ENCODE assay signal across 11 mouse cellular contexts in genomic region chr7:16274922-16275890, GRCm38 (mm10). TPM values are rescaled to one million over a fixed set of nuclear protein-coding genes. Genes with fewer than 3 reads are reported as not detected.
DNase-seq lines count a peak whose midpoint lies in the region; ATAC-seq and TF ChIP-seq lines count a peak whose summit lies in the region.
"Had no signal": no experiment of that assay in that cellular context is flagged by ENCODE, and none has a peak within 500 bp of the region (broad histone marks: within the 10 kb centered on the region; RNA-seq: fewer than 3 reads in every experiment).

No protein-coding gene starts in this region.

- H3K9ac ChIP-seq in heart, embryonic 12.5 days: peak overlapping the region; percentile 21; the same call in 1 of the 2 replicates
- H3K9ac ChIP-seq in liver, embryonic 14.5 days (replicated peaks): peak overlapping the region; percentile 84
- H3K9ac ChIP-seq in kidney, embryonic 15.5 days: no peak overlapping the region

- no peak overlapping the region for H3K4me2 ChIP-seq in heart, embryonic 12.5 days
- H3K4me2 ChIP-seq in liver, embryonic 14.5 days (ENCODE audit: low read depth): peak overlapping the region; percentile 96
- no peak overlapping the region for H3K4me2 ChIP-seq in kidney, embryonic 15.5 days

- no peaks in the 10 kb centered on the region for H3K27me3 ChIP-seq in heart, embryonic 12.5 days (replicated peaks)
- no peaks in the 10 kb centered on the region for H3K27me3 ChIP-seq in liver, embryonic 14.5 days (ENCODE audit: control insufficient read depth, insufficient read depth, low read length)
- no peaks in the 10 kb centered on the region for H3K27me3 ChIP-seq in kidney, embryonic 15.5 days

- 81% methylated on average over 10 of the region's 10 CpGs for WGBS in heart, embryonic 12.5 days
- 37% methylated on average over 10 of the region's 10 CpGs for WGBS in liver, embryonic 14.5 days (ENCODE audit: insufficient replicate concordance)
- 86% methylated on average over 10 of the region's 10 CpGs for WGBS in kidney, embryonic 15.5 days

- no peak overlapping the region for H3K27ac ChIP-seq in heart, embryonic 12.5 days (ENCODE audit: poor library complexity, severe bottlenecking)
- peak overlapping the region; percentile 82 for H3K27ac ChIP-seq in liver, embryonic 14.5 days
- no peak overlapping the region for H3K27ac ChIP-seq in kidney, embryonic 15.5 days

- no peak for DNase-seq in heart, postnatal 10 days
- DNase-seq in A20 (ENCODE audit: low read depth, low spot score) (peak; percentile 27), adipocyte (ENCODE audit: low spot score) (no peak)
- DNase-seq in c-Kit-positive CD71-positive TER-119-positive erythroid progenitor cells, embryonic 14.5 days (ENCODE audit: low spot score): peak; percentile 51
- peak in 1 of 3 experiments; percentile 49 for DNase-seq in liver, embryonic 14.5 days (ENCODE audit: low read depth in 3 of 3, low spot score in 3 of 3)
- no peak for DNase-seq in gastrocnemius, postnatal 4 days (ENCODE audit: low spot score in 2 of 2)
- DNase-seq: cerebellum, postnatal 36 days; forebrain, postnatal 0 days had no signal

- no peak for ATAC-seq in heart, embryonic 12.5 days (ENCODE audit: insufficient number of reproducible peaks, low FRiP score)
- ATAC-seq in liver, embryonic 14.5 days (ENCODE audit: insufficient read depth): no peak
- no peak for ATAC-seq in kidney, embryonic 15.5 days (replicated peaks; ENCODE audit: low FRiP score)
- ATAC-seq: forebrain, postnatal 0 days had no signal

- 0 out of 2 replicates have a peak, but pooled peaks have one; percentile 1 for TF ChIP-seq CTCF in liver, embryonic 14.5 days (IDR thresholded peaks at IDR 0.05; ENCODE audit: low read depth)

- peak; percentile 41 for TF ChIP-seq EP300 in liver, embryonic 14.5 days (IDR thresholded peaks at IDR 0.05; ENCODE audit: low read depth)

- no peak overlapping the region for H3K4me3 ChIP-seq in heart, embryonic 12.5 days
- H3K4me3 ChIP-seq in liver, embryonic 14.5 days (ENCODE audit: insufficient read depth in 1 of 2, low read depth in 2 of 2, low read length in 2 of 2): peak overlapping the region; percentile 0 to 73; a peak in 3 of 4 replicates
- H3K4me3 ChIP-seq in kidney, embryonic 15.5 days (replicated peaks): no peak overlapping the region

- intact Hi-C loops in heart, postnatal 10 days (cut with DNase I): no loop called here

- H3K9me3 ChIP-seq in heart, embryonic 12.5 days (replicated peaks): no peaks in the 10 kb centered on the region
- no peaks in the 10 kb centered on the region for H3K9me3 ChIP-seq in liver, embryonic 14.5 days (ENCODE audit: control insufficient read depth, low read length)
- no peaks in the 10 kb centered on the region for H3K9me3 ChIP-seq in kidney, embryonic 15.5 days (replicated peaks)
- H3K9me3 ChIP-seq: limb, embryonic 12.5 days had no signal

- peaks cover 32% of the 10 kb centered on the region for H3K4me1 ChIP-seq in heart, embryonic 12.5 days (replicated peaks)
- H3K4me1 ChIP-seq in liver, embryonic 14.5 days (replicated peaks; ENCODE audit: control insufficient read depth in 2 of 2, insufficient read depth in 2 of 2, low read length in 1 of 2): peaks cover 25 to 29% of the 10 kb centered on the region in 2 experiments
- H3K4me1 ChIP-seq in kidney, embryonic 15.5 days: peaks cover 38% of the 10 kb centered on the region

- H3K36me3 ChIP-seq in heart, embryonic 12.5 days: peaks cover 52% of the 10 kb centered on the region
- peaks cover 11% of the 10 kb centered on the region for H3K36me3 ChIP-seq in liver, embryonic 14.5 days (replicated peaks; ENCODE audit: control insufficient read depth, insufficient read depth, low read depth)
- H3K36me3 ChIP-seq in kidney, embryonic 15.5 days: peaks cover 52% of the 10 kb centered on the region

RNA-seq across cellular contexts. Expression of gene Inafm1, which starts 1.8 kb away (rescaled TPM):
- 11.0 and 12.1 TPM in 2 replicates for polyA plus RNA-seq in heart, embryonic 12.5 days (2016; fragmentation: Nextera tagmentation; extraction: Ambion mirVana)
- 10 to 100 TPM; 15.6 to 15.7 TPM for total RNA-seq in heart, postnatal 10 days (2021)
- polyA plus RNA-seq in liver, embryonic 14.5 days (2012; rRNA removed): 7.9 and 8.3 TPM in 2 replicates
- 3.5 and 4.0 TPM in 2 replicates for polyA plus RNA-seq in liver, embryonic 14.5 days (2014; fragmentation: Nextera tagmentation; extraction: Ambion mirVana)
- 10 to 100 TPM; 13.8 to 18.8 TPM for total RNA-seq in gastrocnemius, postnatal 4 days (2021)
- 16.4 and 19.5 TPM in 2 replicates for polyA plus RNA-seq in kidney, embryonic 15.5 days (2015; fragmentation: Nextera tagmentation; extraction: Ambion mirVana)

RNA-seq across cellular contexts. Expression of gene Ccdc9, which starts 11.4 kb away (rescaled TPM):
- polyA plus RNA-seq in heart, embryonic 12.5 days (2016; fragmentation: Nextera tagmentation; extraction: Ambion mirVana): 24.3 and 31.2 TPM in 2 replicates
- 10 to 100 TPM; 38.2 to 39.1 TPM for total RNA-seq in heart, postnatal 10 days (2021)
- polyA plus RNA-seq in liver, embryonic 14.5 days (2012; rRNA removed): 15.9 and 24.7 TPM in 2 replicates
- polyA plus RNA-seq in liver, embryonic 14.5 days (2014; fragmentation: Nextera tagmentation; extraction: Ambion mirVana): 4.2 and 7.6 TPM in 2 replicates
- 10 to 100 TPM; 45.5 to 59.0 TPM for total RNA-seq in gastrocnemius, postnatal 4 days (2021)
- 28.9 and 33.0 TPM in 2 replicates for polyA plus RNA-seq in kidney, embryonic 15.5 days (2015; fragmentation: Nextera tagmentation; extraction: Ambion mirVana)

RNA-seq across cellular contexts. Expression of gene C5ar1, which starts 15.9 kb away (rescaled TPM):
- 1.1 and 1.8 TPM in 2 replicates for polyA plus RNA-seq in heart, embryonic 12.5 days (2016; fragmentation: Nextera tagmentation; extraction: Ambion mirVana)
- 1 to 10 TPM; 4.6 to 4.8 TPM for total RNA-seq in heart, postnatal 10 days (2021)
- polyA plus RNA-seq in liver, embryonic 14.5 days (2012; rRNA removed): 0.95 and 1.1 TPM in 2 replicates
- 1.1 and 1.9 TPM in 2 replicates for polyA plus RNA-seq in liver, embryonic 14.5 days (2014; fragmentation: Nextera tagmentation; extraction: Ambion mirVana)
- 1 to 10 TPM; 6.1 to 8.8 TPM for total RNA-seq in gastrocnemius, postnatal 4 days (2021)
- 2.5 and 3.7 TPM in 2 replicates for polyA plus RNA-seq in kidney, embryonic 15.5 days (2015; fragmentation: Nextera tagmentation; extraction: Ambion mirVana)

RNA-seq across cellular contexts. Expression of gene C5ar2, which starts 31.3 kb away (rescaled TPM):
- 0.85 and 1.1 TPM in 2 replicates for polyA plus RNA-seq in heart, embryonic 12.5 days (2016; fragmentation: Nextera tagmentation; extraction: Ambion mirVana)
- under 1 TPM; 0.38 to 0.50 TPM for total RNA-seq in heart, postnatal 10 days (2021)
- 0.47 and 0.56 TPM in 2 replicates for polyA plus RNA-seq in liver, embryonic 14.5 days (2012; rRNA removed)
- 0.30 and 0.33 TPM in 2 replicates for polyA plus RNA-seq in liver, embryonic 14.5 days (2014; fragmentation: Nextera tagmentation; extraction: Ambion mirVana)
- under 1 TPM; 0.08 to 0.17 TPM for total RNA-seq in gastrocnemius, postnatal 4 days (2021)
- 0.04 and 0.08 TPM in 2 replicates for polyA plus RNA-seq in kidney, embryonic 15.5 days (2015; fragmentation: Nextera tagmentation; extraction: Ambion mirVana)
- polyA plus RNA-seq: limb, embryonic 12.5 days had no signal

RNA-seq across cellular contexts. Expression of gene Bbc3, which starts 33.0 kb away (rescaled TPM):
- 9.8 and 10.4 TPM in 2 replicates for polyA plus RNA-seq in heart, embryonic 12.5 days (2016; fragmentation: Nextera tagmentation; extraction: Ambion mirVana)
- total RNA-seq in heart, postnatal 10 days (2021): 1 to 10 TPM; 9.5 to 9.8 TPM
- polyA plus RNA-seq in liver, embryonic 14.5 days (2012; rRNA removed): 3.2 and 3.8 TPM in 2 replicates
- 2.0 and 3.3 TPM in 2 replicates for polyA plus RNA-seq in liver, embryonic 14.5 days (2014; fragmentation: Nextera tagmentation; extraction: Ambion mirVana)
- total RNA-seq in gastrocnemius, postnatal 4 days (2021): 1 to 10 TPM; 9.1 to 9.7 TPM
- polyA plus RNA-seq in kidney, embryonic 15.5 days (2015; fragmentation: Nextera tagmentation; extraction: Ambion mirVana): 12.3 and 12.4 TPM in 2 replicates

Comparison
In these comparisons a context has a peak if more than half of its experiments do, and no peak if none do; other contexts are left out.
1. H3K4me3 ChIP-seq: peak in liver, embryonic 14.5 days (2 of 2); none in heart, embryonic 12.5 days (single experiment) and kidney, embryonic 15.5 days (single experiment).
2. DNase-seq: peak in A20 (single experiment) and c-Kit-positive CD71-positive TER-119-positive erythroid progenitor cells, embryonic 14.5 days (single experiment); none in heart, postnatal 10 days (0 of 2), gastrocnemius, postnatal 4 days (0 of 2) and adipocyte (single experiment).